Mouse (Mus musculus) liver, postnatal 0 days (tissue): Measurements from ENCODE around the gene Tmeff2.

Experiments
- CTCF ChIP-seq: sonication (generic); IDR thresholded peaks from 2 replicates; pipeline ENCODE4 v1.5.1; 2016; ENCODE audit warnings: antibody characterized with exemption, low read depth
- EP300 ChIP-seq: IDR thresholded peaks from 2 replicates; pipeline ENCODE4 v1.6.1; 2016; ENCODE audit warnings: antibody characterized with exemption, low read depth, mild to moderate bottlenecking

GRCm38 (mm10) chr1:51089803-51090202, 189.4 kb downstream of the Tmeff2 start:
- TF ChIP-seq CTCF: no peak
- TF ChIP-seq EP300: no peak
